Mouse (Mus musculus): ENCODE measurements at regions not wholly inside any gene's neighbourhood (a gene's known extent, or its start where the extent isn't known, plus 50 kb on each side); places are given as distances from the start of the nearest gene placed in this dataset.

DNA sequence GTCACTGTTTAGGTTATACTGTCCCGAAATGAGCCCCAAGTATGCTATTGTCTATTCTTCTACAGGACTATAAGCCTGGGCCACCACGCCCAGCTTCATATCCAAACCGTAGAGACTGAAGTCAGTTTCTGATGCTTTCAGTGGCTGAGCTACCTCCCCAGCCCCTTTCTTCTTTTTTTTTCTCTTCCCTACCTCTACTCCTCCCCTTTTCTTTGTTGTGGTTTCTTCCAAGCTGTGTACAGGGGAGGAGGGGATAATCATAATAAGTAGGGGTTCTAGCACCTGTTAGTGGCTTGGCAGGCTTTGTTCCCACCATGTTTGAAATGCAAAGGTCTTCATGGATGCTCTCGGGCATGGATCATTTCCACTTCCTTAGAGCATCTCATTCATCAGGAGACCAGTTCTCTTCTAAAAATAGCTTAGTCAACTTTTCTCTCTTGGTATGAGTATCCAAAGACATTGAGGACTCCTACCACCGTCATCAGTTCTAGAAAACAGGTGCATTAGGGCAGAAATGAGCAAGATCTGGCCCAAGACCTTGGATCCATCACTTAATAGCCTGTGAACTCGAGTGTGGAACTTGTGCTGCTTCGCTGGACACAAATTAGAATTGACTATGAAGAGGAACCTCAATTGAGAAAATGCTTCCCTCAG is 1383.5 kb downstream of the Gsdmc2 start:
- WGBS: 85% methylated on average over 7 of the region's 7 CpGs

DNA sequence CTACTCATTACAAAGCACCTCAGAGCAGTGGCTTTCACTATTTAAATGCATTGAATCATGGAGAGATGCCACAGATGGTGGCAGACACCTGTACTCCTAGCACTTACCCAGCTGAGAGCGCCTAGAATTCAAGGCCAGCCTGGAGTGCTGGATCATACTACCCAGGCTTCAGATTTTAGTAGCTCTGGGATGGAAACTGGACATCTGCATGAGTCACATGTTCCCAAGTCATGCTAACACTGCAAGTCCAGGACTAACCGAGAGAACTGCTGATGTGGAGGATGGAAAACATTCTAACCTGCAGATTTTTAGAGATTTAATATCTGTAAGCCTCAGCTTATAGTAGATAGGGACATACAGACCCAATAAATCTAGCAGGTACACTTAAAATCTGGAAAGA is 1384.3 kb downstream of the Gsdmc2 start:
- Histone ChIP-seq H3K9me3 (no peaks in the 10 kb centered on the region), H3K36me3 (no peaks in the 10 kb centered on the region), H3K4me3 (no peak overlapping the region), H3K4me1 (peaks cover 15% of the 10 kb centered on the region), H3K27ac (replicated peaks) (no peak overlapping the region), H3K9ac (replicated peaks) (no peak overlapping the region), H3K27me3 (no peaks in the 10 kb centered on the region), H3K4me2 (replicated peaks) (no peak overlapping the region)
- no peak for ATAC-seq (replicated peaks)
- WGBS: 74% methylated on average over 2 of the region's 2 CpGs

More for the DNA sequence above, 1383.5 kb downstream of the Gsdmc2 start:
- H3K4me2 ChIP-seq (replicated peaks): no peak overlapping the region
- peaks cover 15% of the 10 kb centered on the region for H3K4me1 ChIP-seq
- no peak overlapping the region for H3K27ac ChIP-seq (replicated peaks)
- H3K27me3 ChIP-seq: no peaks in the 10 kb centered on the region
- ATAC-seq (replicated peaks): no peak
- H3K36me3 ChIP-seq: no peaks in the 10 kb centered on the region
- no peak overlapping the region for H3K9ac ChIP-seq (replicated peaks)
- H3K4me3 ChIP-seq: no peak overlapping the region
- no peaks in the 10 kb centered on the region for H3K9me3 ChIP-seq

DNA sequence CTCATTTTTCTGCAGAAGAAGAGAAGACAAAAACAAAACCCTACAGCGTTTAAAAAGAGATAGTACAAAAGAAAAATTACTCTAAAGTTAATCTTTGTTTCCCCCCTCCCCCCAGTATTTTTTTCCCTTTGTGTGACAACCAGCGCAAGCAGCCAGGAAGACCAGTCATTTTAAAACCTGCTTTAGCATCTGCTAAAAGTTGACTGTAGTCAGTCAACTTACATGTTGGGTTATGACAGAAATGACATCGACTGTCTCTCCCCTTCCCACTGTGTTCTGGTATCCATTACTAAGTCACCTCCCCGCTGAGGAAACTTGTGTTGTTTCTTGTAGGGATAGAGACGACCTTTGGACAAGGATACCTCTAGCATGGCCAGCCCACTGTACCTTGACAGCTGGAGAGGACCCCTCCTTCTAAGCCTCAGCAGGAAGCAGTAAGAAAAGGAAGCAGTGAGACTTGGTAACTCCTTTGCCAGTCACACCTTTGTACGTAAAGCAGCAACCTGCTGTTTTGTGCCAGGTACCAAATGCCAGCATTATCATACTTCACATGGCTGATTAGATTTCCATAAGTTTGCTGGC is 1384.9 kb downstream of the Gsdmc2 start:
- 67% methylated on average over 6 of the region's 6 CpGs for WGBS
- no peak overlapping the region for H3K4me3 ChIP-seq
- ATAC-seq (replicated peaks): no peak
- no peaks in the 10 kb centered on the region for H3K27me3 ChIP-seq
- H3K9me3 ChIP-seq: no peaks in the 10 kb centered on the region
- H3K36me3 ChIP-seq: no peaks in the 10 kb centered on the region
- H3K4me2 ChIP-seq (replicated peaks): no peak overlapping the region
- H3K4me1 ChIP-seq: peaks cover 15% of the 10 kb centered on the region
- no peak overlapping the region for H3K9ac ChIP-seq (replicated peaks)
- no peak overlapping the region for H3K27ac ChIP-seq (replicated peaks)

DNA sequence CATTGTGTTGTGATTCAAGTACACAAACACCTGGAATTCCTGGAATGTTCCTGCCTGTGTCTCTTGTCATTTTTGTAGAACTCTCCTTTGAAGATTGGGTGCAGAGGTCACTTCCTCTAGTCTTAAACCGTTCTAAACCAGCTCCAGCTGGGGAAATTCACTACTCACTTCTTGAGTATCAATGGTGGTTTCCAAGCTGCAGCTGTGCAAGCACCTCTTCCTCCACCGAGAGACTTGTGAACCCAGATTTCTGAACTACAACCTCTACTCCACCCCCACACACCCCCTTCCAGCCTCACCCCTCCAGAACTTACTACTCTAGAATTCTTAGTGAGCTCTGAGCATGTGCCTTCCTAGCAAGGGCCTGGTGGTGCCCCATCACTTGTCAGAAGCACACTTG is 1387.0 kb downstream of the Gsdmc2 start:
- H3K4me3 ChIP-seq: no peak overlapping the region
- no peak overlapping the region for H3K9ac ChIP-seq (replicated peaks)
- no peak for ATAC-seq (replicated peaks)
- H3K9me3 ChIP-seq: no peaks in the 10 kb centered on the region
- no peak overlapping the region for H3K27ac ChIP-seq (replicated peaks)
- peaks cover 8% of the 10 kb centered on the region for H3K4me1 ChIP-seq
- no peak overlapping the region for H3K4me2 ChIP-seq (replicated peaks)
- no peaks in the 10 kb centered on the region for H3K36me3 ChIP-seq
- 54% methylated on average over 2 of the region's 2 CpGs for WGBS
- no peaks in the 10 kb centered on the region for H3K27me3 ChIP-seq

DNA sequence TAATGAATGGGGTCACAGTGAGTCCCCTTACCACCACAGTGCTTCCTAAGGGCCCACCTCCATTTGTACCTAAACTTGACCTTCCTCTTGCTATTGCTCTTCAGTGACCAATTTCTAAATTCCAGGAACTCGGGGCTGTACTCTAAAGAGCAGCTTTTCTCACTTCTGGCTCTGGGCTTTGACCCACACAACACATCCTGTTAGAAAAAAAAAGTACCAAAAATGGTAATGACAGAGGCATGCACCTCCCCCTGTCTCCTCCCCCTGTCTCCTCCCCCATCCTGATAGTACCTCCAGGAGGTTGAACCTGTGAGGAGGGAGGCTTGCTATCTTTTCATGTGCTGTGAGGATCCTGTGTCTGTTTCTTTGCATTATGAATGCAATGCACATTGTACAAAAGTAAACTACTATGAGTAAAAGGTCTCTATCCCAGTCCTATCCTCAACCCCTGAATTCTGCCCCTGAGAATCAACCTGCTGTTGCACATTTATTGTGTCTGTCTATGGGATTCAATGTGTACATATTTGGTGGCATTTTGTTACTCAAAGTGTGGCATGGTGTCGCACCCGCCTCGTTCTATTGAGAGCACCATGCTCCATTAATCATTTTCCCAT is 1387.8 kb downstream of the Gsdmc2 start:
- Histone ChIP-seq H3K27me3 (no peaks in the 10 kb centered on the region), H3K4me3 (no peak overlapping the region), H3K27ac (replicated peaks) (no peak overlapping the region), H3K9me3 (no peaks in the 10 kb centered on the region), H3K9ac (replicated peaks) (no peak overlapping the region), H3K36me3 (no peaks in the 10 kb centered on the region), H3K4me2 (replicated peaks) (no peak overlapping the region), H3K4me1 (no peaks in the 10 kb centered on the region)
- ATAC-seq (replicated peaks): no peak
- 71% methylated on average over 4 of the region's 4 CpGs for WGBS

DNA sequence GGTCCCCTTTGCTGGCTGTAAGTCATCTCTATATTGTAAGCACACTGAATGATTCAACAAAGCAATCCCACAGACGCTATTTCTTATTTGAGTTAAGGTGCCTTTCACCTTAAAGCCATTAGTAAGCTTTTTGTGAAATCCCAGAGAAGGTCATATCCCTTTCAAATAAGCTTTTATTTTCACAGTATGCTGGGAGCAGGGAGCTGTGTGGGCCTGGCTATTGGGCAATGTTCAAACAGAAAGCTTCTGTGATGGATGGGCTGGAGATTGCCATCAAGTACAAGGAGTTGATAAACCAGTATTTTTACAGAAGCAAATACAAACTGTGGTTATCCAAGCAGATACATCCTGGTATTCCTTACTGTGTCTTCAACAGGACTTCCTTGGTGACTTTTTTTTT is 1389.0 kb downstream of the Gsdmc2 start:
- Histone ChIP-seq H3K4me1 (no peaks in the 10 kb centered on the region), H3K9me3 (no peaks in the 10 kb centered on the region), H3K4me2 (replicated peaks) (no peak overlapping the region), H3K4me3 (no peak overlapping the region), H3K27me3 (no peaks in the 10 kb centered on the region), H3K27ac (replicated peaks) (no peak overlapping the region), H3K36me3 (no peaks in the 10 kb centered on the region), H3K9ac (replicated peaks) (no peak overlapping the region)
- 55% methylated on average over 1 of the region's 1 CpGs for WGBS
- ATAC-seq (replicated peaks): no peak

DNA sequence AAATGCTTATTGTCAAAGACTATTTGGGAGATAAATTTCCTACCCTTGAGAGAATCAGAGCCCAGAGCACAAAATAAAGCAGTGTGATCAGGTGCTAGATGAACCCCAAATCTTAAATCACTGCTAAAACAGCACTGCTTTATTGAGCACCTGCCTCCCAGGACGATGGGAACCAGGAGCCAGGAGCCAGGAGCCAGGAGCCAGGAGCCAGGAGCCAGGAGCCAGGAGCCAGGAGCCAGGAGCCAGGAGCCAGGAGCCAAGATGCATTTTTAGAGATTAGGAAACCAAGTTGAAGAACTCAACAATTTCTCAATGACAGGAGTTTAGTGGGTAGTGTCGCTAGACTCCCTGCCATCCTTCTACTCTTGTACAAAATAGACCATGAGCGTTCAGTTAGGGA is 1396.9 kb downstream of the Gsdmc2 start:
- ATAC-seq (replicated peaks): no peak
- Histone ChIP-seq H3K4me2 (replicated peaks) (no peak overlapping the region), H3K9ac (replicated peaks) (no peak overlapping the region), H3K36me3 (no peaks in the 10 kb centered on the region), H3K4me3 (no peak overlapping the region), H3K9me3 (no peaks in the 10 kb centered on the region), H3K27ac (replicated peaks) (no peak overlapping the region), H3K27me3 (no peaks in the 10 kb centered on the region), H3K4me1 (no peaks in the 10 kb centered on the region)
- 84% methylated on average over 3 of the region's 3 CpGs for WGBS

GRCm38 (mm10) chr15:62439211-62439610 is 1405.8 kb downstream of the Gsdmc2 start:
- H3K4me3 ChIP-seq: no peak overlapping the region
- no peaks in the 10 kb centered on the region for H3K36me3 ChIP-seq
- H3K27me3 ChIP-seq: no peaks in the 10 kb centered on the region
- H3K27ac ChIP-seq (replicated peaks): no peak overlapping the region
- no peak overlapping the region for H3K9ac ChIP-seq (replicated peaks)
- no peak for ATAC-seq (replicated peaks)
- WGBS: 77% methylated on average over 5 of the region's 5 CpGs
- H3K4me1 ChIP-seq: no peaks in the 10 kb centered on the region
- no peaks in the 10 kb centered on the region for H3K9me3 ChIP-seq
- no peak overlapping the region for H3K4me2 ChIP-seq (replicated peaks)

GRCm38 (mm10) chr15:62436631-62437030 is 1408.3 kb downstream of the Gsdmc2 start:
- Histone ChIP-seq H3K27me3 (no peaks in the 10 kb centered on the region), H3K4me2 (replicated peaks) (no peak overlapping the region), H3K4me3 (no peak overlapping the region), H3K9me3 (no peaks in the 10 kb centered on the region), H3K36me3 (no peaks in the 10 kb centered on the region), H3K27ac (replicated peaks) (no peak overlapping the region), H3K9ac (replicated peaks) (no peak overlapping the region), H3K4me1 (no peaks in the 10 kb centered on the region)
- 86% methylated on average over 5 of the region's 5 CpGs for WGBS
- ATAC-seq (replicated peaks): no peak

DNA sequence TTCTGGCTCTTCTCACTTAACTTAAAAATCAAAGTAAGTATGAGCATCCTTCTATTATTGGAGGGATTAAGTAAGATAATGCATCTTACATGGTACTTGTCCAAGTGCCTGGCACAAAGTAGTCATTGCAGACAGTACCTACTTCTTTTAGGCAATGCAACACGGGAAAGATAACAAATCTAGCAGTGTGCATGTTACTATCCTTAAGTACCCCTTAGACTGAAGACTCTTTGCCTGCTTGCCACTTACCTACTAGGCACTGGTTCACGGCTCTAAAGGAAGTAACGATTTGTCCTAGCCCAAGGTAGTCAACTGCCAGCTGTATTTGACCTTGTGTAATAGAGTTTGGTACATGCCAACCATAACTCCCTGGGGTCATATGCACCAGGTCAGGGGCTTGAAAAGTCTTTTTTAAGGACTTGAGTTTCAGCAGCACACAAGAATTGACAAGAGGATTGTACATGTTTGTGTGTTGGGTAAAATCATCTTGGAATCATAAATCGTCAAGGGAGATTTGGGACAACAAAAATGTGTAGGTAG is 1409.8 kb downstream of the Gsdmc2 start:
- no peak for ATAC-seq (replicated peaks)
- H3K36me3 ChIP-seq: no peaks in the 10 kb centered on the region
- H3K27ac ChIP-seq (replicated peaks): no peak overlapping the region
- H3K4me2 ChIP-seq (replicated peaks): no peak overlapping the region
- H3K9me3 ChIP-seq: no peaks in the 10 kb centered on the region
- WGBS: 95% methylated on average over 4 of the region's 4 CpGs
- H3K27me3 ChIP-seq: no peaks in the 10 kb centered on the region
- no peak overlapping the region for H3K9ac ChIP-seq (replicated peaks)
- no peak overlapping the region for H3K4me3 ChIP-seq
- no peaks in the 10 kb centered on the region for H3K4me1 ChIP-seq

DNA sequence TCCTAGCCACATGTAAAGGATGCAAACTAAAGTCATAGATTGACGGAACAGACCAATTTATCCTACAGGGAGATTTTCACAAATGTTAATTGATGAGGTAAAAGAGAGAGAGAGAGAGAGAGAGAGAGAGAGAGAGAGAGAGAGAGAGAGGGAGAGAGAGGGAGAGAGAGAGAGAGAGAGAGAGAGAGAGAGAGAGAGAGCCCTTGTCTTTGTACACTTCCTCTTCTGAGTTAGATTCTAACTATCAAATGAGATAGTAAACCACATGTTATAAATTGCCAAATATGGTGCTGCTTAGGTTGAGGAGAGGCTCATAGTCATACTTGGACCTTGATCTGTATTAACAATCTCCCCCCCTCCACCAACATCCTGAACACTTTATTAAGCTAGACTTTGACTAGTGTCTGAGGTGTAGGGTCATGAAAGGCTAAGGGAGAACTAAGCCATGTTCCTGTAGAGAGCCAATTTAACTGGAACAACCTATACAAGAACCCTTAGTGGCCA is 1412.2 kb downstream of the Gsdmc2 start:
- no peak overlapping the region for H3K4me3 ChIP-seq
- no peaks in the 10 kb centered on the region for H3K27me3 ChIP-seq
- no peaks in the 10 kb centered on the region for H3K36me3 ChIP-seq
- no peak for ATAC-seq (replicated peaks)
- no peak overlapping the region for H3K4me2 ChIP-seq (replicated peaks)
- no peaks in the 10 kb centered on the region for H3K4me1 ChIP-seq
- no peak overlapping the region for H3K27ac ChIP-seq (replicated peaks)
- no peaks in the 10 kb centered on the region for H3K9me3 ChIP-seq
- 83% methylated on average over 1 of the region's 1 CpGs for WGBS
- H3K9ac ChIP-seq (replicated peaks): no peak overlapping the region

GRCm38 (mm10) chr15:62431150-62431678 is 1413.8 kb downstream of the Gsdmc2 start:
- no peak overlapping the region for H3K4me2 ChIP-seq (replicated peaks)
- H3K9me3 ChIP-seq: no peaks in the 10 kb centered on the region
- H3K4me3 ChIP-seq: no peak overlapping the region
- 84% methylated on average over 1 of the region's 1 CpGs for WGBS
- H3K36me3 ChIP-seq: no peaks in the 10 kb centered on the region
- no peaks in the 10 kb centered on the region for H3K4me1 ChIP-seq
- no peak overlapping the region for H3K9ac ChIP-seq (replicated peaks)
- ATAC-seq (replicated peaks): no peak
- no peaks in the 10 kb centered on the region for H3K27me3 ChIP-seq
- no peak overlapping the region for H3K27ac ChIP-seq (replicated peaks)

All from forebrain, embryonic 15.5 days (tissue).